Mouse (Mus musculus): ENCODE results near the gene Dll4. TPM values are rescaled to one million over a fixed set of nuclear protein-coding genes. Genes with fewer than 3 reads are reported as not detected.

The Dll4 gene
- polyA plus RNA-seq, 1 experiment from 2014 or later = 8.3 TPM

- no peak for ATAC-seq (ENCODE audit: low FRiP score, low TSS enrichment)
- Histone ChIP-seq H3K36me3 (ENCODE audit: control insufficient read depth, insufficient read depth, low read length) (peaks cover 82% of the 10 kb centered on the region), H3K27ac (ENCODE audit: low read depth, low read length) (no peak overlapping the region), H3K9me3 (ENCODE audit: control insufficient read depth, low read length) (no peaks in the 10 kb centered on the region), H3K4me2 (replicated peaks; ENCODE audit: low read depth, low read length) (no peak overlapping the region), H3K9ac (ENCODE audit: low read depth, low read length) (no peak overlapping the region), H3K27me3 (ENCODE audit: control insufficient read depth, insufficient read depth, low read length) (no peaks in the 10 kb centered on the region), H3K4me3 (ENCODE audit: low read length) (no peak overlapping the region), H3K4me1 (ENCODE audit: control insufficient read depth, insufficient read depth, low read length) (no peaks in the 10 kb centered on the region)
- WGBS = 90% methylated on average over 3 of the region's 3 CpGs
These were observed 53.9 kb downstream of the Dll4 start for GRCm38 (mm10) chr2:119379455-119379854.

Other genes starting within 250 kb of the Dll4 start
- 40.0 and 51.9 TPM in 2 replicates for gene Rad51, start 213.0 kb upstream of the Dll4 start, polyA plus RNA-seq (2014; fragmentation: Nextera tagmentation; extraction: Ambion mirVana)
- 35.8 and 41.9 TPM in 2 replicates for gene Rmdn3, start 168.8 kb upstream of the Dll4 start, polyA plus RNA-seq (2014; fragmentation: Nextera tagmentation; extraction: Ambion mirVana)
- gene Gchfr, start 158.0 kb upstream of the Dll4 start, polyA plus RNA-seq (2014; fragmentation: Nextera tagmentation; extraction: Ambion mirVana) = 35.5 and 41.7 TPM in 2 replicates
- 0.31 and 0.43 TPM in 2 replicates for gene Gm14137, start 151.3 kb upstream of the Dll4 start, polyA plus RNA-seq (2014; fragmentation: Nextera tagmentation; extraction: Ambion mirVana)
- gene Zfyve19, start 117.2 kb upstream of the Dll4 start, polyA plus RNA-seq (2014; fragmentation: Nextera tagmentation; extraction: Ambion mirVana) = 47.9 and 49.1 TPM in 2 replicates
- 21.4 and 24.5 TPM in 2 replicates for gene Dnajc17, start 117.0 kb upstream of the Dll4 start, polyA plus RNA-seq (2014; fragmentation: Nextera tagmentation; extraction: Ambion mirVana)
- 0.28 and 0.94 TPM in 2 replicates for gene Ppp1r14d, start 95.9 kb upstream of the Dll4 start, polyA plus RNA-seq (2014; fragmentation: Nextera tagmentation; extraction: Ambion mirVana)
- 23.6 and 38.1 TPM in 2 replicates for gene Spint1, start 88.4 kb upstream of the Dll4 start, polyA plus RNA-seq (2014; fragmentation: Nextera tagmentation; extraction: Ambion mirVana)
- gene Rhov, start 54.5 kb upstream of the Dll4 start, polyA plus RNA-seq (2014; fragmentation: Nextera tagmentation; extraction: Ambion mirVana) = 0.23 and 0.61 TPM in 2 replicates
- gene Vps18, start 37.0 kb upstream of the Dll4 start, polyA plus RNA-seq (2014; fragmentation: Nextera tagmentation; extraction: Ambion mirVana) = 7.1 and 13.3 TPM in 2 replicates
- 0.38 and 1.0 TPM in 2 replicates for gene Chac1, start 25.4 kb downstream of the Dll4 start, polyA plus RNA-seq (2014; fragmentation: Nextera tagmentation; extraction: Ambion mirVana)
- 6.2 and 8.4 TPM in 2 replicates for gene Ino80, start 151.9 kb downstream of the Dll4 start, polyA plus RNA-seq (2014; fragmentation: Nextera tagmentation; extraction: Ambion mirVana)
- 0.09 and 0.38 TPM in 2 replicates for gene Exd1, start 221.8 kb downstream of the Dll4 start, polyA plus RNA-seq (2014; fragmentation: Nextera tagmentation; extraction: Ambion mirVana)
- gene Chp1, start 221.9 kb downstream of the Dll4 start, polyA plus RNA-seq (2014; fragmentation: Nextera tagmentation; extraction: Ambion mirVana) = 37.8 and 58.4 TPM in 2 replicates